Mouse (Mus musculus): ENCODE results near the gene Zfp704.

Zfp704 gene

GRCm38 (mm10) chr3:9460284-9460683 lies 149.6 kb downstream of the Zfp704 start:
- DNase-seq (ENCODE audit: low spot score in 2 of 2) = no peak

GRCm38 (mm10) chr3:9456380-9456890 lies 153.4 kb downstream of the Zfp704 start:
- DNase-seq (ENCODE audit: low spot score in 2 of 2) = no peak

- no peak for DNase-seq (ENCODE audit: low spot score in 2 of 2)
These were observed 154.5 kb downstream of the Zfp704 start for GRCm38 (mm10) chr3:9455351-9455750.

GRCm38 (mm10) chr3:9454556-9455330 lies 155.1 kb downstream of the Zfp704 start:
- DNase-seq (ENCODE audit: low spot score in 2 of 2) = no peak

- DNase-seq (ENCODE audit: low spot score in 2 of 2) = no peak
These were observed 159.4 kb downstream of the Zfp704 start for GRCm38 (mm10) chr3:9450521-9450920.

GRCm38 (mm10) chr3:9449261-9450007 lies 160.5 kb downstream of the Zfp704 start:
- no peak for DNase-seq (ENCODE audit: low spot score in 2 of 2)

- DNase-seq (ENCODE audit: low spot score in 2 of 2) = no peak
These were observed 161.3 kb downstream of the Zfp704 start for GRCm38 (mm10) chr3:9448541-9448940.

GRCm38 (mm10) chr3:9444558-9444957 lies 165.3 kb downstream of the Zfp704 start:
- DNase-seq (ENCODE audit: low spot score in 2 of 2) = no peak

GRCm38 (mm10) chr3:9443981-9444380 lies 165.9 kb downstream of the Zfp704 start:
- DNase-seq (ENCODE audit: low spot score in 2 of 2) = no peak

GRCm38 (mm10) chr3:9443476-9443875 lies 166.4 kb downstream of the Zfp704 start:
- DNase-seq (ENCODE audit: low spot score in 2 of 2) = no peak

- no peak for DNase-seq (ENCODE audit: low spot score in 2 of 2)
These were observed 168.0 kb downstream of the Zfp704 start for GRCm38 (mm10) chr3:9441566-9442540.

GRCm38 (mm10) chr3:9440466-9440865 lies 169.4 kb downstream of the Zfp704 start:
- no peak for DNase-seq (ENCODE audit: low spot score in 2 of 2)

- DNase-seq (ENCODE audit: low spot score in 2 of 2) = no peak
These were observed 170.1 kb downstream of the Zfp704 start for GRCm38 (mm10) chr3:9439619-9440286.

GRCm38 (mm10) chr3:9436256-9436655 lies 173.6 kb downstream of the Zfp704 start:
- no peak for DNase-seq (ENCODE audit: low spot score in 2 of 2)

GRCm38 (mm10) chr3:9434394-9435175 lies 175.3 kb downstream of the Zfp704 start:
- no peak for DNase-seq (ENCODE audit: low spot score in 2 of 2)

- DNase-seq (ENCODE audit: low spot score in 2 of 2) = no peak
These were observed 176.9 kb downstream of the Zfp704 start for GRCm38 (mm10) chr3:9432796-9433526.

GRCm38 (mm10) chr3:9432226-9432625 lies 177.7 kb downstream of the Zfp704 start:
- DNase-seq (ENCODE audit: low spot score in 2 of 2) = no peak

GRCm38 (mm10) chr3:9429946-9430345 lies 179.9 kb downstream of the Zfp704 start:
- no peak for DNase-seq (ENCODE audit: low spot score in 2 of 2)

- DNase-seq (ENCODE audit: low spot score in 2 of 2) = no peak
These were observed 182.1 kb downstream of the Zfp704 start for GRCm38 (mm10) chr3:9427826-9428225.

GRCm38 (mm10) chr3:9425661-9426060 lies 184.2 kb downstream of the Zfp704 start:
- no peak for DNase-seq (ENCODE audit: low spot score in 2 of 2)
